Mouse (Mus musculus) gastrocnemius, adult 2 months (tissue): ENCODE measurements at regions not wholly inside any gene's neighbourhood (a gene's known extent, or its start where the extent isn't known, plus 50 kb on each side); places are given as distances from the start of the nearest gene placed in this dataset.

Experiments used
- DNase-seq: peaks from one replicate; pipeline ENCODE4 v3.0.0; 2022
- H3K27ac ChIP-seq: fragments of 200-600 bp; 2 replicates; pipeline ENCODE4 v1.8.1; 2022; ENCODE audit warnings: mild to moderate bottlenecking
- H3K4me3 ChIP-seq: fragments of 200-600 bp; 2 replicates; pipeline ENCODE4 v1.8.1; 2022; ENCODE audit warnings: mild to moderate bottlenecking, moderate library complexity
- CTCF ChIP-seq: fragments of 200-600 bp; IDR thresholded peaks from 2 replicates; pipeline ENCODE4 v1.8.1; 2022; ENCODE audit warnings: antibody characterized with exemption, mild to moderate bottlenecking, moderate library complexity
- intact Hi-C: fragments of 180-260 bp; cut with DNase I; formaldehyde crosslinking; loops from one replicate; pipeline ENCODE4 v1.15.1; 2025

- TF ChIP-seq CTCF, result no peak
Measured at GRCm38 (mm10) chr10:122576171-122577063, 102.1 kb upstream of the Ppm1h start.

GRCm38 (mm10) chr10:122578209-122579001 lies 100.2 kb upstream of the Ppm1h start:
- no peak overlapping the region for H3K4me3 ChIP-seq
- TF ChIP-seq CTCF, result no peak

More at GRCm38 (mm10) chr10:122576171-122577063, 102.1 kb upstream of the Ppm1h start:
- Histone ChIP-seq H3K4me3 (no peak overlapping the region), H3K27ac (no peak overlapping the region)
- DNase-seq, result no peak
- intact Hi-C loops, result no loop called here

GRCm38 (mm10) chr10:122581096-122581495 lies 97.5 kb upstream of the Ppm1h start:
- peak; percentile 10; the same call in 1 of the 2 replicates for TF ChIP-seq CTCF
- no peak overlapping the region for H3K4me3 ChIP-seq
- H3K27ac ChIP-seq, result no peak overlapping the region
- intact Hi-C loops, result no loop called here
- DNase-seq, result no peak

More at GRCm38 (mm10) chr10:122578209-122579001, 100.2 kb upstream of the Ppm1h start:
- intact Hi-C loops, result no loop called here
- H3K27ac ChIP-seq, result no peak overlapping the region
- DNase-seq, result no peak

- Histone ChIP-seq H3K27ac (no peak overlapping the region), H3K4me3 (no peak overlapping the region)
- peak; percentile 23 for DNase-seq
- TF ChIP-seq CTCF, result no peak
- intact Hi-C loops, result no loop called here
Measured at GRCm38 (mm10) chr10:122587541-122587940, 91.0 kb upstream of the Ppm1h start.

DNA sequence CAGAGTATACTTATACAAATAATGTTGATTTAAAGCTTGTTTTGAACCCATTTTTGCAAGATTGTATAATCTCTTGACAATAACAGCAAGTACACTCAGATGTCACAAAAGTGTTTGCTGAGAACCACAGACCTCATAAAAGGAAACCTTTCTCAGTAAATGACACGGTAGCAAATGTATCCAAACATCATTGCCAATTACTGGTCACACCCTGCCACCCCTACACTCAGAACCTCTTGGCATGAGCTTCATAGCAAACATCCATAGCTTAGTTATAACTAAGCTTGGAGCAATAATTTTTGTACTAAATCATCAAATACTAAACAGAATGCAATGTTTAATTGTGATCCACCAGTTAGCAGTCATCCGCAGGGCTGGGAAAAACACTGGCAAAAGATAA lies 79.1 kb upstream of the Ppm1h start:
- no peak for TF ChIP-seq CTCF
- intact Hi-C loops, result no loop called here
- Histone ChIP-seq H3K4me3 (no peak overlapping the region), H3K27ac (no peak overlapping the region)
- DNase-seq, result no peak

- TF ChIP-seq CTCF, result no peak
- H3K27ac ChIP-seq, result no peak overlapping the region
- DNase-seq, result no peak
- intact Hi-C loops, result no loop called here
- H3K4me3 ChIP-seq, result no peak overlapping the region
Measured at GRCm38 (mm10) chr10:122602394-122602793, 76.2 kb upstream of the Ppm1h start.

GRCm38 (mm10) chr10:122603960-122604359 lies 74.6 kb upstream of the Ppm1h start:
- no peak for DNase-seq
- intact Hi-C loops, result no loop called here
- no peak overlapping the region for H3K27ac ChIP-seq
- H3K4me3 ChIP-seq, result no peak overlapping the region
- no peak for TF ChIP-seq CTCF

DNA sequence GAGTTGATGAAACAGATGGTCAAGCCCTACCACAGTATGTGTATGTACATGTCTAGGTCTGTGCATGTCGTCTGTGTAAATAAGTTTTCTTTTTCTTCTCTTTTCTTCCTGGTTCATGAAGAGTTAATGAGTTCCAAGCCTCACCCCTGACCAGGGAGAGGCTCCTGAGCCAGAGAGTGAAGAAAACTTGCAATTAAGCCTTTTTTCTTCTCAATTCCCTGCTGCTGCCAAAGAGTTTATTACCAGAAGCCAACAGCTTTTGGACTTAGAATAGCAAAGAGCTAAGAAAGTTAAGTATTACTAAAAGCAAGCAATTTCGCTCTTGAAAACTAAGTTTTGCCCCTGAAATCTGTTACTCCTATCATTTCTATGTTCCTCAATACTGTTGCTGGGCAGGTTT lies 65.3 kb upstream of the Ppm1h start:
- intact Hi-C loops, result no loop called here
- Histone ChIP-seq H3K4me3 (no peak overlapping the region), H3K27ac (no peak overlapping the region)
- no peak for DNase-seq
- no peak for TF ChIP-seq CTCF

GRCm38 (mm10) chr10:122613891-122614290 lies 64.7 kb upstream of the Ppm1h start:
- Histone ChIP-seq H3K27ac (no peak overlapping the region), H3K4me3 (no peak overlapping the region)
- intact Hi-C loops, result no loop called here
- DNase-seq, result no peak
- TF ChIP-seq CTCF, result no peak

DNA sequence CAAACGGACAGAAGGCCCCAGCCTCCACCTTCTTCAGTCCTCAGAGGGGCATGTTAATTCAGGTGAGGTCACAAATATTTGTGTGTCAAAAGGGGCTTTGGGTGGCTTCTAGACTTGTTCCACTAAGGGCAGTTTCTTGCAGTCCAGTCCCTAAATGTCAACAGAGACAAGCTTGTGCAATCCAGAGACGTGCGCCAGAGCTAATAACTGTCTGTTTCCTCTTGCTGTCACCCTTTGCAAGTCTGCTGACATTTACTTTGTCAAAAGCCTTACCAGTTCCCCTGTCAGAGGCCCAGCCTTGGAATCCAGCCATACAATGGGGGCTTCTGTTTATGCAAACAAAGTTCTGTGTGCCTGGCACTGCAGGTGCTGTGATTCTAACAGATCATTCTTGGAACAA lies 63.8 kb upstream of the Ppm1h start:
- H3K27ac ChIP-seq, result no peak overlapping the region
- DNase-seq, result no peak
- TF ChIP-seq CTCF, result no peak
- H3K4me3 ChIP-seq, result no peak overlapping the region
- intact Hi-C loops, result no loop called here

DNA sequence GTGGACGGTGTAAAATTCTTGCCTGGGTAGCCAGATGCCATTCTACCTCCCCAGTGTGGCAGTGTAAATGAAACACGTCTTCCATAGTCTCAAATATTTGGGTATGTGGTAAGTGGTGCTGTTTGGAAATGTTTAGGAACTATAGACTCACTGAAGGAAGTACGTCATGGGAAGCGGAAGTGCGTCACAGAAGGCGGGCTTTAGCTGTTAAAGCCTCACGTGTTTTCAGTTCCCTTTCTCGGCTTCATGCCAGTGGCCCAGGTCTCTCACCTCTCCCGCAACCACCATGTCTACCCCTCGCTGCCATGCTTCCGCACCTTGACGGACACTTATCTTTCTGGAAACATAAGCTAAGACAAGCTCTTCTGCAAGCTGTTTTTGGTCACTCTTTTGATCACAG lies 62.9 kb upstream of the Ppm1h start:
- no peak for DNase-seq
- no peak for TF ChIP-seq CTCF
- intact Hi-C loops, result no loop called here
- no peak overlapping the region for H3K27ac ChIP-seq
- H3K4me3 ChIP-seq, result no peak overlapping the region

- intact Hi-C loops, result no loop called here
- no peak for DNase-seq
- Histone ChIP-seq H3K4me3 (no peak overlapping the region), H3K27ac (no peak overlapping the region)
- no peak for TF ChIP-seq CTCF
Measured at GRCm38 (mm10) chr10:122616385-122616784, 62.2 kb upstream of the Ppm1h start.

- no peak for TF ChIP-seq CTCF
- no peak overlapping the region for H3K4me3 ChIP-seq
- no peak for DNase-seq
Measured at GRCm38 (mm10) chr10:122618854-122619253, 59.7 kb upstream of the Ppm1h start.

More at GRCm38 (mm10) chr10:122618854-122619253, 59.7 kb upstream of the Ppm1h start:
- intact Hi-C loops, result no loop called here
- H3K27ac ChIP-seq, result no peak overlapping the region
